In the genomic region with DNA sequence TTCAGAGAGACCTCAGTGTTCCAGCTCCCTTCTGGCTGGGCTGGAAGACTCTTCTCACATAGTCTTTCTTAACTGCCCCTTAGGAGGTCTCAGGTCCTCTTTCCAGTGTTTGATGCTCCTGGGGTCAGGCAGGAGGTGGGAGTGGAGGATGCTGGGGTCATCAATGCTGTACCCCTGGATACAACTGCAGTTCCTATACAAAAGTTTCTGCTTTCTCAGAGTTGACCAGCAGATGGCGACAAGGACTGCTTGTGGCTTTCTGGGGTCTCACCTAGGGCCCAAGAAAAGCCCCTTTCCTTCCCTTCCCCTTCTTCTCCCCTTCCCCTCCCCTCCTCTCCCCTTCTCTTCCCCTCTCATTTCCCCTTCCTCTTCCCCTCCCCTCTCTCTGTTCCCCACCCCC, we compare ENCODE assay signal across 9 mouse cellular contexts. TPM values are rescaled to one million over a fixed set of nuclear protein-coding genes. Genes with fewer than 3 reads are reported as not detected.
DNase-seq lines count a peak whose midpoint lies in the region; ATAC-seq and TF ChIP-seq lines count a peak whose summit lies in the region.
"Had no signal": no experiment of that assay in that cellular context is flagged by ENCODE, and none has a peak within 500 bp of the region (broad histone marks: within the 10 kb centered on the region; RNA-seq: fewer than 3 reads in every experiment).

No protein-coding gene starts in this region.

- no peak overlapping the region for H3K4me3 ChIP-seq in gastrocnemius, adult 2 months
- H3K4me3 ChIP-seq in midbrain, embryonic 14.5 days (replicated peaks; ENCODE audit: low read depth, low read length) = no peak overlapping the region
- no peak overlapping the region for H3K4me3 ChIP-seq in midbrain, embryonic 16.5 days (ENCODE audit: low read depth, low read length)
- no peak overlapping the region for H3K4me3 ChIP-seq in limb, embryonic 14.5 days (replicated peaks; ENCODE audit: low read length)
- H3K4me3 ChIP-seq: midbrain, embryonic 12.5 days had no signal

- no peak for ATAC-seq in midbrain, embryonic 14.5 days (ENCODE audit: low FRiP score, low TSS enrichment)
- ATAC-seq in midbrain, embryonic 16.5 days = no peak
- ATAC-seq in limb, embryonic 14.5 days (ENCODE audit: low FRiP score, low read depth) = no peak

- TF ChIP-seq POLR2A in limb, embryonic 14.5 days (IDR thresholded peaks at IDR 0.05; ENCODE audit: borderline replicate concordance, extremely low read depth, insufficient read depth, insufficient read length) = no peak

- no peaks in the 10 kb centered on the region for H3K36me3 ChIP-seq in midbrain, embryonic 14.5 days (ENCODE audit: control insufficient read depth, insufficient read depth, low read length)
- H3K36me3 ChIP-seq in midbrain, embryonic 16.5 days (ENCODE audit: control insufficient read depth, insufficient read depth, low read length) = no peaks in the 10 kb centered on the region
- no peaks in the 10 kb centered on the region for H3K36me3 ChIP-seq in limb, embryonic 14.5 days (ENCODE audit: control insufficient read depth, insufficient read depth, low read length)
- H3K36me3 ChIP-seq: midbrain, embryonic 12.5 days had no signal

- H3K27me3 ChIP-seq in midbrain, embryonic 14.5 days (ENCODE audit: control insufficient read depth, insufficient read depth, low read length) = no peaks in the 10 kb centered on the region
- H3K27me3 ChIP-seq in midbrain, embryonic 16.5 days (ENCODE audit: control insufficient read depth, insufficient read depth, low read depth, low read length) = no peaks in the 10 kb centered on the region
- no peaks in the 10 kb centered on the region for H3K27me3 ChIP-seq in limb, embryonic 14.5 days (ENCODE audit: control insufficient read depth, insufficient read depth, low read length)
- H3K27me3 ChIP-seq: midbrain, embryonic 12.5 days had no signal

- no peaks in the 10 kb centered on the region for H3K4me1 ChIP-seq in midbrain, embryonic 14.5 days (ENCODE audit: control insufficient read depth, insufficient read depth, low read length)
- no peaks in the 10 kb centered on the region for H3K4me1 ChIP-seq in midbrain, embryonic 16.5 days (ENCODE audit: control insufficient read depth, insufficient read depth, low read length)
- peaks cover 6% of the 10 kb centered on the region; the same call in 1 of the 2 replicates for H3K4me1 ChIP-seq in limb, embryonic 14.5 days (ENCODE audit: control insufficient read depth, insufficient read depth, low read length)

- DNase-seq in gastrocnemius, adult 2 months = no peak
- DNase-seq in gastrocnemius, postnatal 36 days = no peak
- DNase-seq in midbrain, embryonic 14.5 days = peak; percentile 78
- DNase-seq in cerebellum, adult 9-10 months = peak; percentile 58
- DNase-seq in limb, embryonic 14.5 days (ENCODE audit: low spot score) = peak; percentile 48
- peak; percentile 55 for DNase-seq in testis, postnatal 10 days (ENCODE audit: low spot score)
- DNase-seq in adrenal gland, postnatal 4 days (ENCODE audit: low spot score in 2 of 2) = no peak

- intact Hi-C loops in gastrocnemius, adult 2 months (cut with DNase I) = no loop called here
- intact Hi-C loops in gastrocnemius, postnatal 36 days (cut with DNase I) = no loop called here

- H3K4me2 ChIP-seq in midbrain, embryonic 14.5 days (ENCODE audit: low read length) = no peak overlapping the region
- H3K4me2 ChIP-seq in midbrain, embryonic 16.5 days (ENCODE audit: low read length) = no peak overlapping the region
- H3K4me2 ChIP-seq in limb, embryonic 14.5 days (replicated peaks; ENCODE audit: low read depth, low read length, severe bottlenecking) = no peak overlapping the region
- H3K4me2 ChIP-seq: midbrain, embryonic 12.5 days had no signal

- WGBS in midbrain, embryonic 14.5 days = 0% methylated on average over 1 of the region's 1 CpGs
- 0% methylated on average over 1 of the region's 1 CpGs for WGBS in midbrain, embryonic 16.5 days
- 0% methylated on average over 1 of the region's 1 CpGs for WGBS in limb, embryonic 14.5 days

- peak overlapping the region; percentile 9; the same call in 1 of the 2 replicates for H3K27ac ChIP-seq in gastrocnemius, adult 2 months
- no peak overlapping the region for H3K27ac ChIP-seq in midbrain, embryonic 14.5 days (replicated peaks; ENCODE audit: low read depth, low read length)
- H3K27ac ChIP-seq in midbrain, embryonic 16.5 days (ENCODE audit: low read length) = no peak overlapping the region
- H3K27ac ChIP-seq in limb, embryonic 14.5 days (replicated peaks; ENCODE audit: low read depth, low read length) = no peak overlapping the region
- H3K27ac ChIP-seq: midbrain, embryonic 12.5 days had no signal

- H3K9ac ChIP-seq in midbrain, embryonic 14.5 days (replicated peaks; ENCODE audit: low read length) = no peak overlapping the region
- H3K9ac ChIP-seq in midbrain, embryonic 16.5 days (ENCODE audit: low read depth, low read length) = no peak overlapping the region
- no peak overlapping the region for H3K9ac ChIP-seq in limb, embryonic 14.5 days (ENCODE audit: low read depth, low read length, severe bottlenecking)
- H3K9ac ChIP-seq: midbrain, embryonic 12.5 days had no signal

- no peaks in the 10 kb centered on the region for H3K9me3 ChIP-seq in midbrain, embryonic 14.5 days (ENCODE audit: control insufficient read depth, low read length)
- H3K9me3 ChIP-seq in midbrain, embryonic 16.5 days (replicated peaks; ENCODE audit: control insufficient read depth, low read length, poor library complexity, severe bottlenecking) = no peaks in the 10 kb centered on the region
- H3K9me3 ChIP-seq in limb, embryonic 14.5 days (ENCODE audit: control insufficient read depth, low read length) = no peaks in the 10 kb centered on the region
- H3K9me3 ChIP-seq: midbrain, embryonic 12.5 days had no signal

- TF ChIP-seq CTCF in gastrocnemius, adult 2 months (IDR thresholded peaks at IDR 0.05) = peak; percentile 70

RNA-seq across cellular contexts. Expression of a gene that starts 9.3 kb away (rescaled TPM):
- under 1 TPM; 0.50 to 0.66 TPM for total RNA-seq in gastrocnemius, adult 2 months (2021)
- under 1 TPM; 0.36 to 0.37 TPM for total RNA-seq in gastrocnemius, postnatal 36 days (2021)
- polyA plus RNA-seq in midbrain, embryonic 14.5 days (2014; fragmentation: Nextera tagmentation; extraction: Ambion mirVana) = 0.72 and 1.7 TPM in 2 replicates
- polyA plus RNA-seq in midbrain, embryonic 16.5 days (2015; fragmentation: Nextera tagmentation; extraction: Ambion mirVana) = 1.2 and 1.3 TPM in 2 replicates
- 2.2 and 3.1 TPM in 2 replicates for polyA plus RNA-seq in limb, embryonic 14.5 days (2012; rRNA removed)
- polyA plus RNA-seq in limb, embryonic 14.5 days (2014; fragmentation: Nextera tagmentation; extraction: Ambion mirVana) = 1.2 and 1.5 TPM in 2 replicates
- 1 to 10 TPM; 1.9 to 3.3 TPM for total RNA-seq in adrenal gland, postnatal 4 days (2021)

RNA-seq across cellular contexts. Expression of a gene that starts 29.6 kb away (rescaled TPM):
- total RNA-seq in gastrocnemius, adult 2 months (2021) = 10 to 100 TPM; 45.4 to 82.1 TPM
- 10 to 100 TPM; 35.5 to 44.1 TPM for total RNA-seq in gastrocnemius, postnatal 36 days (2021)
- polyA plus RNA-seq in midbrain, embryonic 14.5 days (2014; fragmentation: Nextera tagmentation; extraction: Ambion mirVana) = 2.1 and 7.0 TPM in 2 replicates
- polyA plus RNA-seq in midbrain, embryonic 16.5 days (2015; fragmentation: Nextera tagmentation; extraction: Ambion mirVana) = 5.4 and 7.4 TPM in 2 replicates
- 34.1 and 48.8 TPM in 2 replicates for polyA plus RNA-seq in limb, embryonic 14.5 days (2012; rRNA removed)
- polyA plus RNA-seq in limb, embryonic 14.5 days (2014; fragmentation: Nextera tagmentation; extraction: Ambion mirVana) = 35.5 and 42.3 TPM in 2 replicates
- 10 to 100 TPM; 17.6 to 41.1 TPM for total RNA-seq in adrenal gland, postnatal 4 days (2021)

RNA-seq across cellular contexts. Expression of a gene that starts 53.6 kb away (rescaled TPM):
- total RNA-seq in gastrocnemius, adult 2 months (2021) = under 1 TPM; 0.15 to 0.42 TPM
- total RNA-seq in gastrocnemius, postnatal 36 days (2021) = under 1 TPM; 0.33 to 0.37 TPM
- polyA plus RNA-seq in midbrain, embryonic 14.5 days (2014; fragmentation: Nextera tagmentation; extraction: Ambion mirVana) = 0.21 TPM in 1 of 2 replicates, not detected in the other
- polyA plus RNA-seq in midbrain, embryonic 16.5 days (2015; fragmentation: Nextera tagmentation; extraction: Ambion mirVana) = 0.07 TPM in 1 of 2 replicates, not detected in the other
- 0.33 TPM in 2 replicates for polyA plus RNA-seq in limb, embryonic 14.5 days (2012; rRNA removed)
- polyA plus RNA-seq in limb, embryonic 14.5 days (2014; fragmentation: Nextera tagmentation; extraction: Ambion mirVana) = 0.32 and 0.82 TPM in 2 replicates
- under 1 TPM; 0.73 to 0.76 TPM for total RNA-seq in adrenal gland, postnatal 4 days (2021)

Comparison
In these comparisons a context has a peak if more than half of its experiments do, and no peak if none do; other contexts are left out.
1. DNase-seq: peak in midbrain, embryonic 14.5 days (single experiment), cerebellum, adult 9-10 months (single experiment), limb, embryonic 14.5 days (single experiment) and testis, postnatal 10 days (single experiment); none in gastrocnemius, adult 2 months (single experiment), gastrocnemius, postnatal 36 days (0 of 2) and adrenal gland, postnatal 4 days (0 of 2).